Mouse (Mus musculus) heart, adult 2 months (tissue): ENCODE measurements around the gene Smpdl3b.
"Not testable (repeated sequence)": the region's sequence is repeated elsewhere in the genome, so short reads cannot be mapped to it uniquely, and the experiment has no call there.

Experiments
- CTCF ChIP-seq: fragments of 200-600 bp; IDR thresholded peaks from 2 replicates; pipeline ENCODE4 v1.8.1; 2022; ENCODE audit warnings: antibody characterized with exemption, mild to moderate bottlenecking, moderate library complexity
- EP300 ChIP-seq: fragments of 200-500 bp; IDR thresholded peaks from 2 replicates; pipeline ENCODE4 v1.6.1; 2011; ENCODE audit warnings: low read depth, low read length, control low read depth; ENCODE audit not compliant: insufficient read depth
- POLR2A ChIP-seq: fragments of 200-500 bp; IDR thresholded peaks from 2 replicates; pipeline ENCODE4 v1.6.1; 2011; ENCODE audit warnings: mild to moderate bottlenecking, low read depth, low read length, control low read depth; ENCODE audit not compliant: insufficient read depth

- TF ChIP-seq POLR2A, CTCF, EP300: not testable (repeated sequence)
Measured at GRCm38 (mm10) chr4:132793322-132794004, 36.4 kb upstream of the Smpdl3b start.
